Mouse (Mus musculus): Measurements from ENCODE around the gene Pltp. TPM values are rescaled to one million over a fixed set of nuclear protein-coding genes. Genes with fewer than 3 reads are reported as not detected.

Pltp gene
- 14.5 and 16.2 TPM in 2 replicates for polyA plus RNA-seq (2015; fragmentation: Nextera tagmentation; extraction: Ambion mirVana)

DNA sequence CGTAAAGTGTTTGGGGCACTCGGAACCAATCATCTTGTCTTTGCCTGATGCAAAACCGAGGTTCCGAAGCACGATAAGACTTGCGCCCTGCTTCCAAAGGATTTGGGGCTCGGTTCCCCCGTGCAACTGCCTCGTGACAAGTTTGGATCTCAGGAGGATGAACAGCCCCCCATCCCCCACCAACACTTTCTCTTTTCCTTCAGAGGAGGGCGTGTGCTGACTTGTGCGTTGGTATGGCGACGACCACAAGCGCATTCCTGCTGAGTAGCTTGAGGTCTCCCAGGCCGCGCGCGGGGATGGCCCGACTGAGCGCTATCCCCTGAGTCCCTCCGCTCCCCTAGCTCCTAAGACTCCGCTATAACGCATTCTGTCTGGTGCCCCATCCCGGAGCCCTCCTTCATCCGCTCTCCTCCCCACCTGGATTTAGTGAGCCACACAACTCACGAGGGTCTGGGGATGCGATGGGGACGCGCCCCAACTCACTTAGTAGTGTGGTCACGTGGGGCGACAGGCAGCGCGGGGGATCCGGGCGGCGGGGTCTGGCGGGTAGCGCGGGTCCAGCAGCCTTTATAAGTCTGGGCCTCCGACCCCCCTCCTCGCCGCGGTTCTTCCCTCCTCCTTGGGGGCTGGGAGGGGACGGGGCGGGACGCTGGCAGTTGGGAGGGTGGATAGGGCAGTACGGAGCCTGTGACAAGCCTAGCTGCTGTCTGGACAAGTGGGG lies at the start of gene Pltp:
Pltp (minus strand) TSS at position 611 of the 721 bp plus-strand sequence.
- H3K4me1 ChIP-seq (replicated peaks; ENCODE audit: control insufficient read depth, insufficient read depth, low read length): peaks cover 9% of the 10 kb centered on the region; the same call in 1 of the 2 replicates
- H3K36me3 ChIP-seq (ENCODE audit: control insufficient read depth, insufficient read depth): no peaks in the 10 kb centered on the region
- TF ChIP-seq CTCF (IDR thresholded peaks at IDR 0.05; ENCODE audit: low read depth): no peak
- H3K4me2 ChIP-seq (replicated peaks; ENCODE audit: low read depth): peak within 1 kb of the TSS; percentile 81
- H3K9me3 ChIP-seq (ENCODE audit: control insufficient read depth): no peaks in the 10 kb centered on the region
- H3K27ac ChIP-seq (ENCODE audit: low read depth, low read length): peak within 1 kb of the TSS; percentile 28; the same call in 1 of the 2 replicates
- peak within 1 kb of the TSS; percentile 51 for H3K4me3 ChIP-seq (ENCODE audit: low read depth, low read length)
- WGBS: 0% methylated on average over 47 of the region's 47 CpGs
- peak within 1 kb of the TSS; percentile 48 for H3K9ac ChIP-seq (ENCODE audit: low read depth, low read length)
- no peak for ATAC-seq
- peaks cover 28% of the 10 kb centered on the region for H3K27me3 ChIP-seq (replicated peaks; ENCODE audit: control insufficient read depth, insufficient read depth, low read length)

GRCm38 (mm10) chr2:164906071-164906470 lies 48.6 kb upstream of the Pltp start:
- TF ChIP-seq CTCF (IDR thresholded peaks at IDR 0.05; ENCODE audit: low read depth): peak; percentile 62

DNA sequence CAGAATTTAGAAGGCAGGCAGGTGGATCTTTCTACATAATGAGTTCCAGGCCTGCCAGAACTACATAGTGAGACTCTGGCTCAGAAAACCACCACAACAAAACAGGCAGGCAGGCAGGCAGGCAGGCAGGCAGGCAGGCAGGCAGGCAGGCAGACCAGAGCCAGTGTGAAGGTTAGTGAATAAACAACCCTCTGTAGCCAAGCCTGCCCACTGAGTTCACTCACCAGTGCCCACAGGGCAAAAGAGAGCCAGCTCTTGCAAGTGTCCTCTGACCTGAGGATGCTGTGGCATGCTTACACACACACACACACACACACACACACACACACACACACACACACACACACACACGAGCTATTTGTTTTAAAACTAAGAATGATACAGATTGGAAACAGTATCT lies 46.0 kb upstream of the Pltp start:
- ATAC-seq: no peak
- Histone ChIP-seq H3K9me3 (ENCODE audit: control insufficient read depth) (no peaks in the 10 kb centered on the region), H3K4me2 (replicated peaks; ENCODE audit: low read depth) (no peak overlapping the region), H3K4me3 (ENCODE audit: low read depth, low read length) (no peak overlapping the region), H3K27ac (ENCODE audit: low read depth, low read length) (no peak overlapping the region), H3K27me3 (replicated peaks; ENCODE audit: control insufficient read depth, insufficient read depth, low read length) (no peaks in the 10 kb centered on the region), H3K9ac (ENCODE audit: low read depth, low read length) (no peak overlapping the region), H3K36me3 (ENCODE audit: control insufficient read depth, insufficient read depth) (peaks cover 93% of the 10 kb centered on the region), H3K4me1 (replicated peaks; ENCODE audit: control insufficient read depth, insufficient read depth, low read length) (no peaks in the 10 kb centered on the region)
- WGBS: 72% methylated on average over 1 of the region's 1 CpGs
- no peak for TF ChIP-seq CTCF (IDR thresholded peaks at IDR 0.05; ENCODE audit: low read depth)

More at GRCm38 (mm10) chr2:164906071-164906470, 48.6 kb upstream of the Pltp start:
- 97% methylated on average over 4 of the region's 4 CpGs for WGBS
- no peak for ATAC-seq
- H3K27me3 ChIP-seq (replicated peaks; ENCODE audit: control insufficient read depth, insufficient read depth, low read length): no peaks in the 10 kb centered on the region
- no peak overlapping the region for H3K4me2 ChIP-seq (replicated peaks; ENCODE audit: low read depth)
- no peaks in the 10 kb centered on the region for H3K4me1 ChIP-seq (replicated peaks; ENCODE audit: control insufficient read depth, insufficient read depth, low read length)
- H3K27ac ChIP-seq (ENCODE audit: low read depth, low read length): 0 out of 2 replicates have a peak overlapping the region, but pooled peaks have one; percentile 15
- no peak overlapping the region for H3K4me3 ChIP-seq (ENCODE audit: low read depth, low read length)
- H3K36me3 ChIP-seq (ENCODE audit: control insufficient read depth, insufficient read depth): peaks cover 75% of the 10 kb centered on the region
- no peak overlapping the region for H3K9ac ChIP-seq (ENCODE audit: low read depth, low read length)
- H3K9me3 ChIP-seq (ENCODE audit: control insufficient read depth): no peaks in the 10 kb centered on the region

GRCm38 (mm10) chr2:164901380-164901779 lies 43.9 kb upstream of the Pltp start:
- ATAC-seq: no peak
- no peak for TF ChIP-seq CTCF (IDR thresholded peaks at IDR 0.05; ENCODE audit: low read depth)

DNA sequence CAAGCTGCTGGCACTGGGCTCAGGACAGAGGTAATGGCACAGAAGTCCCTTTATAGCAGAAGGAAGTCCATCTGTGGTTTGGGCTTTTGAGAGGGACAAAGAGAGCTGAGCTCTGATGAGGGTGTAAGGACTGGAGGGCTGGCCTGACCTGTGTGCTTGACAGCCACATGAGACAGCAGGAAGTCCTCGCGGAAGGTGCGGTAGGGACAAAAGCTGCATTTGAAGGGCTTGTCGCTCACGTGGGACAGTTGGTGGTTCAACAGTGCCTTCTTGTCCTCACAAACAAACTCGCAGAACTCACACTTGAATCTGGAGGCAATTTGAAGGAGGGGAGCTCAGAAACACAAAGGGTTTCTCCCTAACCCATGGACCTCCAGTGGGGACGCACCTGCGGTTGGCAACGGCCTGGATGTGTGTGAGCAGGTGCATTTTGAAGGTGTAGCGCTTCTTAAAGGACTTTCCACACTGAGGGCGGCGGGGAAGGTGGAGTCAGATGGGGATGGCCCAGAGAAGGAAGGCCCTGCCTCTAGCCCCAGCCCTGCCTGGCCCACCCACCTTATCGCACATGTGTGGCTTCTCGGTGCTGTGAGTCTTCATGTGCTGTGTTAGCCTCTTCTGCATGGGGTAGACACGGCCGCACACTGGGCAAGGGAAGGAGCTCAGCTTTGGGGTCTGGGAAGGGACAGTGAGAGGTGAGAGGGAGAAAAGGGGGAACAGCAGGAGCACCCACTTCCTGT lies 42.4 kb upstream of the Pltp start:
- no peaks in the 10 kb centered on the region for H3K4me1 ChIP-seq (replicated peaks; ENCODE audit: control insufficient read depth, insufficient read depth, low read length)
- peaks cover 96% of the 10 kb centered on the region for H3K36me3 ChIP-seq (ENCODE audit: control insufficient read depth, insufficient read depth)
- H3K27me3 ChIP-seq (replicated peaks; ENCODE audit: control insufficient read depth, insufficient read depth, low read length): no peaks in the 10 kb centered on the region
- no peak for ATAC-seq
- H3K9me3 ChIP-seq (ENCODE audit: control insufficient read depth): no peaks in the 10 kb centered on the region
- H3K27ac ChIP-seq (ENCODE audit: low read depth, low read length): no peak overlapping the region
- no peak for TF ChIP-seq CTCF (IDR thresholded peaks at IDR 0.05; ENCODE audit: low read depth)
- 94% methylated on average over 16 of the region's 16 CpGs for whole genome bisulfite sequencing
- H3K4me2 ChIP-seq (replicated peaks; ENCODE audit: low read depth): no peak overlapping the region
- H3K4me3 ChIP-seq (ENCODE audit: low read depth, low read length): no peak overlapping the region
- H3K9ac ChIP-seq (ENCODE audit: low read depth, low read length): no peak overlapping the region

More at GRCm38 (mm10) chr2:164901380-164901779, 43.9 kb upstream of the Pltp start:
- Histone ChIP-seq H3K27me3 (replicated peaks; ENCODE audit: control insufficient read depth, insufficient read depth, low read length) (no peaks in the 10 kb centered on the region), H3K27ac (ENCODE audit: low read depth, low read length) (no peak overlapping the region), H3K9ac (ENCODE audit: low read depth, low read length) (no peak overlapping the region), H3K4me3 (ENCODE audit: low read depth, low read length) (no peak overlapping the region), H3K9me3 (ENCODE audit: control insufficient read depth) (no peaks in the 10 kb centered on the region), H3K36me3 (ENCODE audit: control insufficient read depth, insufficient read depth) (peaks cover 95% of the 10 kb centered on the region), H3K4me2 (replicated peaks; ENCODE audit: low read depth) (no peak overlapping the region), H3K4me1 (replicated peaks; ENCODE audit: control insufficient read depth, insufficient read depth, low read length) (no peaks in the 10 kb centered on the region)
- 92% methylated on average over 13 of the region's 13 CpGs for WGBS

GRCm38 (mm10) chr2:164899034-164899433 lies 41.5 kb upstream of the Pltp start:
- H3K4me3 ChIP-seq (ENCODE audit: low read depth, low read length): no peak overlapping the region
- H3K36me3 ChIP-seq (ENCODE audit: control insufficient read depth, insufficient read depth): peaks cover 96% of the 10 kb centered on the region
- no peaks in the 10 kb centered on the region for H3K27me3 ChIP-seq (replicated peaks; ENCODE audit: control insufficient read depth, insufficient read depth, low read length)
- H3K9ac ChIP-seq (ENCODE audit: low read depth, low read length): no peak overlapping the region
- no peak overlapping the region for H3K4me2 ChIP-seq (replicated peaks; ENCODE audit: low read depth)
- no peaks in the 10 kb centered on the region for H3K9me3 ChIP-seq (ENCODE audit: control insufficient read depth)
- H3K4me1 ChIP-seq (replicated peaks; ENCODE audit: control insufficient read depth, insufficient read depth, low read length): no peaks in the 10 kb centered on the region
- no peak overlapping the region for H3K27ac ChIP-seq (ENCODE audit: low read depth, low read length)
- TF ChIP-seq CTCF (IDR thresholded peaks at IDR 0.05; ENCODE audit: low read depth): no peak
- ATAC-seq: no peak
- 92% methylated on average over 15 of the region's 15 CpGs for WGBS

Measured in intestine, postnatal 0 days (tissue).